Comparison of ENCODE assay signal across 9 mouse cellular contexts in genomic region chr17:32431972-32432371, GRCm38 (mm10). TPM values are rescaled to one million over a fixed set of nuclear protein-coding genes. Genes with fewer than 3 reads are reported as not detected.
DNase-seq lines count a peak whose midpoint lies in the region; ATAC-seq and TF ChIP-seq lines count a peak whose summit lies in the region.
"Had no signal": no experiment of that assay in that cellular context is flagged by ENCODE, and none has a peak within 500 bp of the region (broad histone marks: within the 10 kb centered on the region; RNA-seq: fewer than 3 reads in every experiment).

No protein-coding gene starts in this region.

- no peak overlapping the region for H3K9ac ChIP-seq in kidney, embryonic 14.5 days (ENCODE audit: low read depth, low read length)
- no peak overlapping the region for H3K9ac ChIP-seq in CH12.LX (ENCODE audit: insufficient read depth, low read depth)
- no peak overlapping the region for H3K9ac ChIP-seq in embryonic facial prominence, embryonic 14.5 days (ENCODE audit: low read depth, low read length)

- no peak overlapping the region for H3K4me2 ChIP-seq in kidney, embryonic 14.5 days (replicated peaks; ENCODE audit: low read depth, low read length)
- H3K4me2 ChIP-seq in CH12.LX (ENCODE audit: insufficient read depth, low read depth, poor library complexity, severe bottlenecking), result no peak overlapping the region
- no peak overlapping the region for H3K4me2 ChIP-seq in embryonic facial prominence, embryonic 14.5 days (ENCODE audit: low read depth, low read length)

- peak; percentile 25 to 76; a peak in 3 of 4 replicates for TF ChIP-seq CTCF in CH12.LX (conservative IDR thresholded peaks at IDR 0.05 in 1 of 2, IDR thresholded peaks at IDR 0.05 in 1 of 2; ENCODE audit: low read depth in 2 of 2, low read length in 2 of 2)

- peak; percentile 17 for DNase-seq in kidney, postnatal 10 days
- DNase-seq in 416B (ENCODE audit: low read depth) (peak; percentile 87), CH12.LX (ENCODE audit: extremely low read depth) (peak; percentile 49)
- peak; percentile 63 for DNase-seq in embryonic facial prominence, embryonic 14.5 days (ENCODE audit: low spot score)
- no peak for DNase-seq in ovary, postnatal 14 days (ENCODE audit: low spot score)
- no peak for DNase-seq in right cerebral cortex, postnatal 14 days
- DNase-seq: gastrocnemius, postnatal 36 days had no signal

- TF ChIP-seq EP300 in CH12.LX (IDR thresholded peaks at IDR 0.05; ENCODE audit: low read length), result no peak

- ATAC-seq in kidney, embryonic 14.5 days (ENCODE audit: low FRiP score, low TSS enrichment), result no peak
- ATAC-seq in embryonic facial prominence, embryonic 14.5 days (ENCODE audit: low read depth), result no peak
- no peak for ATAC-seq in erythroblast, adult 5-6 weeks (replicated peaks; ENCODE audit: low FRiP score, poor library complexity, severe bottlenecking)

- no peaks in the 10 kb centered on the region for H3K9me3 ChIP-seq in kidney, embryonic 14.5 days (ENCODE audit: control insufficient read depth, low read length)
- H3K9me3 ChIP-seq in CH12.LX (replicated peaks; ENCODE audit: low read length), result no peaks in the 10 kb centered on the region
- no peaks in the 10 kb centered on the region for H3K9me3 ChIP-seq in embryonic facial prominence, embryonic 14.5 days (ENCODE audit: control insufficient read depth, low read length)

- peak; percentile 77 for TF ChIP-seq RAD21 in CH12.LX (IDR thresholded peaks at IDR 0.05; ENCODE audit: low read depth, low read length)

- TF ChIP-seq POLR2A in CH12.LX (IDR thresholded peaks at IDR 0.05; ENCODE audit: low read depth, low read length), result no peak

- H3K79me2 ChIP-seq in CH12.LX (replicated peaks; ENCODE audit: control insufficient read depth, extremely low read depth, insufficient read depth, poor library complexity, severe bottlenecking), result no peaks in the 10 kb centered on the region

- H3K27ac ChIP-seq in kidney, embryonic 14.5 days (ENCODE audit: low read depth, low read length), result no peak overlapping the region
- no peak overlapping the region for H3K27ac ChIP-seq in CH12.LX (ENCODE audit: insufficient read depth, low read depth)
- no peak overlapping the region for H3K27ac ChIP-seq in embryonic facial prominence, embryonic 14.5 days (replicated peaks; ENCODE audit: low read depth, low read length)

- dilution Hi-C loops in CH12.LX (cut with MboI; ENCODE audit: extremely low pct_ligation_motif_present, extremely low pct_unique_long_range_greater_than_20kb, low sequenced_read_pairs), result no loop called here

- H3K4me3 ChIP-seq in kidney, embryonic 14.5 days (ENCODE audit: low read length), result no peak overlapping the region
- no peak overlapping the region for H3K4me3 ChIP-seq in CH12.LX (replicated peaks in 1 of 3; ENCODE audit: low read depth in 2 of 3, low read length in 2 of 3, poor library complexity in 1 of 3)
- H3K4me3 ChIP-seq in embryonic facial prominence, embryonic 14.5 days (ENCODE audit: low read depth, low read length), result no peak overlapping the region

- in situ Hi-C loops in CH12.LX (cut with MboI; ENCODE audit: low pct_ligation_motif_present, low pct_unique_long_range_greater_than_20kb, low sequenced_read_pairs), result no loop called here

- H3K4me1 ChIP-seq in kidney, embryonic 14.5 days (ENCODE audit: control insufficient read depth, insufficient read depth, low read length), result no peaks in the 10 kb centered on the region
- peaks cover 0 to 5% of the 10 kb centered on the region in 2 experiments; a peak in 2 of 4 replicates for H3K4me1 ChIP-seq in CH12.LX (ENCODE audit: control insufficient read depth in 1 of 2, insufficient read depth in 2 of 2)
- no peaks in the 10 kb centered on the region for H3K4me1 ChIP-seq in embryonic facial prominence, embryonic 14.5 days (ENCODE audit: control insufficient read depth, insufficient read depth, low read length)

- H3K27me3 ChIP-seq in kidney, embryonic 14.5 days (ENCODE audit: control insufficient read depth, insufficient read depth, low read length), result no peaks in the 10 kb centered on the region
- no peaks in the 10 kb centered on the region for H3K27me3 ChIP-seq in CH12.LX (replicated peaks)
- H3K27me3 ChIP-seq in embryonic facial prominence, embryonic 14.5 days (replicated peaks; ENCODE audit: control insufficient read depth, insufficient read depth, low read length), result no peaks in the 10 kb centered on the region

- H3K36me3 ChIP-seq in kidney, embryonic 14.5 days (ENCODE audit: control insufficient read depth, insufficient read depth, low read length), result no peaks in the 10 kb centered on the region
- H3K36me3 ChIP-seq in CH12.LX (replicated peaks in 1 of 2; ENCODE audit: control insufficient read depth in 1 of 2, insufficient read depth in 1 of 2, low read length in 1 of 2), result no peaks in the 10 kb centered on the region
- no peaks in the 10 kb centered on the region for H3K36me3 ChIP-seq in embryonic facial prominence, embryonic 14.5 days (ENCODE audit: control insufficient read depth, insufficient read depth, low read length)

- 62% methylated on average over 3 of the region's 3 CpGs for WGBS in kidney, embryonic 14.5 days
- WGBS in embryonic facial prominence, embryonic 14.5 days, result 66% methylated on average over 3 of the region's 3 CpGs

TF ChIP-seq in CH12.LX, 34 proteins besides CTCF, POLR2A, EP300 and RAD21:
- TF ChIP-seq ZNF384 (IDR thresholded peaks at IDR 0.05; ENCODE audit: low read depth, low read length) (no peak), SMC3 (IDR thresholded peaks at IDR 0.05; ENCODE audit: low read depth, low read length) (peak; percentile 73), USF1 (IDR thresholded peaks at IDR 0.05; ENCODE audit: low read depth, low read length) (no peak), TBP (conservative IDR thresholded peaks at IDR 0.05; ENCODE audit: low read depth, low read length) (no peak), ZC3H11A (IDR thresholded peaks at IDR 0.05; ENCODE audit: low read depth, low read length) (peak; percentile 45; the same call in 1 of the 2 replicates)

RNA-seq across cellular contexts. Expression of gene Pglyrp2, which starts 8.0 kb away (rescaled TPM):
- polyA plus RNA-seq in kidney, embryonic 14.5 days (2014; fragmentation: Nextera tagmentation; extraction: Ambion mirVana), result not detected in 2 replicates
- total RNA-seq in CH12.LX (2012; rRNA removed), result 1.2 and 2.0 TPM in 2 replicates
- total RNA-seq in CH12.LX (2014; rRNA removed), result 3.5 and 4.1 TPM in 2 replicates
- 4.1 and 5.8 TPM in 2 replicates for polyA plus RNA-seq in CH12.LX (2012; ENCODE audit: insufficient read length, low read depth)
- 0.17 TPM in 1 of 2 replicates, not detected in the other for polyA plus RNA-seq in embryonic facial prominence, embryonic 14.5 days (2014; fragmentation: Nextera tagmentation; extraction: Ambion mirVana)
- 1.3 TPM in 1 of 2 replicates, not detected in the other for total RNA-seq in erythroblast, adult 5-6 weeks (2015; ENCODE audit: low replicate concordance)
- total RNA-seq in erythroblast, adult 5-6 weeks (2017; ENCODE audit: low replicate concordance), result 0.84 TPM in 1 of 2 replicates, not detected in the other

RNA-seq across cellular contexts. Expression of gene Cyp4f39, which starts 20.6 kb away (rescaled TPM):
- polyA plus RNA-seq in kidney, embryonic 14.5 days (2014; fragmentation: Nextera tagmentation; extraction: Ambion mirVana), result 0.63 and 0.72 TPM in 2 replicates
- total RNA-seq in CH12.LX (2012; rRNA removed) (0.64 and 0.67 TPM in 2 replicates), CH12.LX (2014; rRNA removed) (0.58 and 0.64 TPM in 2 replicates)
- polyA plus RNA-seq in CH12.LX (2012; ENCODE audit: insufficient read length, low read depth), result 0.70 and 0.93 TPM in 2 replicates
- 4.8 and 6.2 TPM in 2 replicates for polyA plus RNA-seq in embryonic facial prominence, embryonic 14.5 days (2014; fragmentation: Nextera tagmentation; extraction: Ambion mirVana)
- total RNA-seq in erythroblast, adult 5-6 weeks (2015; ENCODE audit: low replicate concordance), result not detected in 2 replicates
- total RNA-seq in erythroblast, adult 5-6 weeks (2017; ENCODE audit: low replicate concordance), result 0.77 and 2.1 TPM in 2 replicates

RNA-seq across cellular contexts. Expression of gene Rasal3, which starts 28.6 kb away (rescaled TPM):
- polyA plus RNA-seq in kidney, embryonic 14.5 days (2014; fragmentation: Nextera tagmentation; extraction: Ambion mirVana), result 0.20 and 0.26 TPM in 2 replicates
- total RNA-seq in CH12.LX (2012; rRNA removed) (27.5 and 40.5 TPM in 2 replicates), CH12.LX (2014; rRNA removed) (18.1 and 18.6 TPM in 2 replicates)
- 77.6 and 83.2 TPM in 2 replicates for polyA plus RNA-seq in CH12.LX (2012; ENCODE audit: insufficient read length, low read depth)
- 2.2 and 2.4 TPM in 2 replicates for polyA plus RNA-seq in embryonic facial prominence, embryonic 14.5 days (2014; fragmentation: Nextera tagmentation; extraction: Ambion mirVana)
- total RNA-seq in erythroblast, adult 5-6 weeks (2015; ENCODE audit: low replicate concordance), result 5.0 and 9.2 TPM in 2 replicates
- 4.6 and 5.2 TPM in 2 replicates for total RNA-seq in erythroblast, adult 5-6 weeks (2017; ENCODE audit: low replicate concordance)

RNA-seq across cellular contexts. Expression of gene Wiz, which starts 42.7 kb away (rescaled TPM):
- 26.6 and 37.2 TPM in 2 replicates for polyA plus RNA-seq in kidney, embryonic 14.5 days (2014; fragmentation: Nextera tagmentation; extraction: Ambion mirVana)
- 4.4 and 4.5 TPM in 2 replicates for total RNA-seq in CH12.LX (2012; rRNA removed)
- total RNA-seq in CH12.LX (2014; rRNA removed), result 1.0 and 1.2 TPM in 2 replicates
- polyA plus RNA-seq in CH12.LX (2012; ENCODE audit: insufficient read length, low read depth), result 20.4 and 25.4 TPM in 2 replicates
- polyA plus RNA-seq in embryonic facial prominence, embryonic 14.5 days (2014; fragmentation: Nextera tagmentation; extraction: Ambion mirVana), result 27.6 and 29.3 TPM in 2 replicates
- 9.2 and 11.9 TPM in 2 replicates for total RNA-seq in erythroblast, adult 5-6 weeks (2015; ENCODE audit: low replicate concordance)
- 0.77 and 3.5 TPM in 2 replicates for total RNA-seq in erythroblast, adult 5-6 weeks (2017; ENCODE audit: low replicate concordance)

Comparison
In these comparisons a context has a peak if more than half of its experiments do, and no peak if none do; other contexts are left out.
1. DNase-seq: peak in kidney, postnatal 10 days (single experiment), 416B (single experiment), CH12.LX (single experiment) and embryonic facial prominence, embryonic 14.5 days (single experiment); none in ovary, postnatal 14 days (single experiment) and right cerebral cortex, postnatal 14 days (single experiment).
2. RNA of gene Rasal3, which starts 28.6 kb away (polyA plus RNA-seq): 77.6 to 83.2 TPM in CH12.LX; 2.2 to 2.4 TPM in embryonic facial prominence, embryonic 14.5 days and 0.20 to 0.26 TPM in kidney, embryonic 14.5 days; every median in the first group is over 10 times any median in the second.